ENCODE assay signal across 30 mouse cellular contexts in the genomic region with DNA sequence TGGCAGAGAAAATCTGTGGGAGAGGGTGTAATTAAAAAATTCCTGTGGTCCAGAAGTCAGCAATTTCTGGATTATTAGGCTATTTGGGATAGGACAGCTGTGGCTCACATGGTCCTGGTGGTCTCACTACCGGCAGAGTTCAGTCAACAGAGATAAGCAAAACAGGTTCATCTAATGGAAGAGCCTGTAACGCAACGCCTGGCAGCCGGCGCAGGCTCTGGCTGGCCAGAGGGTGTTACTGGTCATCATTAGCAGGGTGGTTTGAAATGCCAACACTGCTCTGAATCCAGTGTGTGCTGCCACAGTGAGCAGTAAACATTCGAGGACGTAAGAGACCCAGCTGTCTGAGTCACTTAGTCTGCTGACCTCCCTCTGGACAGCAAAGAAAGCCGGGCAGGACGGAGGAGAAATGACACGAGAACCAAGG. TPM values are rescaled to one million over a fixed set of nuclear protein-coding genes. Genes with fewer than 3 reads are reported as not detected.
A peak's percentile ranks its signal among the peaks of the same experiment; 100 is the strongest.
DNase-seq lines count a peak whose midpoint lies in the region; ATAC-seq lines count a peak whose summit lies in the region.
"Had no signal": no experiment of that assay in that cellular context is flagged by ENCODE, and none has a peak within 500 bp of the region (broad histone marks: within the 10 kb centered on the region; RNA-seq: fewer than 3 reads in every experiment).

No protein-coding gene starts in this region.

- 80% methylated on average over 10 of the region's 10 CpGs for WGBS in embryonic facial prominence, embryonic 14.5 days
- WGBS in embryonic facial prominence, embryonic 10.5 days, result 79% methylated on average over 10 of the region's 10 CpGs
- 86% methylated on average over 10 of the region's 10 CpGs for WGBS in midbrain, embryonic 13.5 days

- no peaks in the 10 kb centered on the region for H3K9me3 ChIP-seq in embryonic facial prominence, embryonic 14.5 days (ENCODE audit: control insufficient read depth, low read length)
- no peaks in the 10 kb centered on the region for H3K9me3 ChIP-seq in embryonic facial prominence, embryonic 10.5 days
- no peaks in the 10 kb centered on the region for H3K9me3 ChIP-seq in midbrain, embryonic 13.5 days
- H3K9me3 ChIP-seq: forebrain, embryonic 10.5 days; hindbrain, embryonic 13.5 days; midbrain, embryonic 10.5 days; neural tube, embryonic 15.5 days; stomach, embryonic 15.5 days had no signal

- peaks cover 22% of the 10 kb centered on the region for H3K36me3 ChIP-seq in embryonic facial prominence, embryonic 14.5 days (ENCODE audit: control insufficient read depth, insufficient read depth, low read length)
- peaks cover 66% of the 10 kb centered on the region for H3K36me3 ChIP-seq in embryonic facial prominence, embryonic 10.5 days (replicated peaks)
- peaks cover 37% of the 10 kb centered on the region for H3K36me3 ChIP-seq in midbrain, embryonic 13.5 days

- H3K27me3 ChIP-seq in embryonic facial prominence, embryonic 14.5 days (replicated peaks; ENCODE audit: control insufficient read depth, insufficient read depth, low read length), result no peaks in the 10 kb centered on the region
- no peaks in the 10 kb centered on the region for H3K27me3 ChIP-seq in embryonic facial prominence, embryonic 10.5 days (replicated peaks; ENCODE audit: low read depth, poor library complexity, severe bottlenecking)
- H3K27me3 ChIP-seq in midbrain, embryonic 13.5 days, result no peaks in the 10 kb centered on the region
- H3K27me3 ChIP-seq: hindbrain, embryonic 13.5 days; neural tube, embryonic 15.5 days; stomach, embryonic 15.5 days had no signal

- H3K27ac ChIP-seq in embryonic facial prominence, embryonic 14.5 days (replicated peaks; ENCODE audit: low read depth, low read length), result no peak overlapping the region
- no peak overlapping the region for H3K27ac ChIP-seq in embryonic facial prominence, embryonic 10.5 days (replicated peaks)
- H3K27ac ChIP-seq in midbrain, embryonic 13.5 days, result no peak overlapping the region
- H3K27ac ChIP-seq: forebrain, embryonic 10.5 days; hindbrain, embryonic 13.5 days; layer of hippocampus, adult 2 months; midbrain, embryonic 10.5 days; neural tube, embryonic 15.5 days; stomach, embryonic 15.5 days had no signal

- H3K4me2 ChIP-seq in embryonic facial prominence, embryonic 14.5 days (ENCODE audit: low read depth, low read length), result no peak overlapping the region
- H3K4me2 ChIP-seq in midbrain, embryonic 13.5 days (replicated peaks), result no peak overlapping the region
- H3K4me2 ChIP-seq: hindbrain, embryonic 13.5 days; neural tube, embryonic 15.5 days; stomach, embryonic 15.5 days had no signal

- no peak overlapping the region for H3K4me3 ChIP-seq in embryonic facial prominence, embryonic 14.5 days (ENCODE audit: low read depth, low read length)
- no peak overlapping the region for H3K4me3 ChIP-seq in embryonic facial prominence, embryonic 10.5 days
- H3K4me3 ChIP-seq in midbrain, embryonic 13.5 days (replicated peaks), result no peak overlapping the region
- H3K4me3 ChIP-seq: forebrain, embryonic 10.5 days; hindbrain, embryonic 13.5 days; layer of hippocampus, adult 2 months; midbrain, embryonic 10.5 days; neural tube, embryonic 15.5 days; stomach, embryonic 15.5 days had no signal

- intact Hi-C loops in gastrocnemius, postnatal 14 days (cut with DNase I; ENCODE audit: low total_unique reads), result no loop called here

- DNase-seq in embryonic facial prominence, embryonic 14.5 days (ENCODE audit: low spot score), result peak; percentile 3
- DNase-seq in embryonic facial prominence, embryonic 10.5 days (ENCODE audit: low spot score), result no peak
- DNase-seq in retina, postnatal 1 day, result peak; percentile 54
- no peak for DNase-seq in retina, embryonic 14.5 days (ENCODE audit: low spot score)
- peak; percentile 22 for DNase-seq in gastrocnemius, postnatal 14 days
- DNase-seq: B cell, adult 2 months; cerebellum, adult 9-10 months; kidney, adult 18-20 months; kidney, postnatal 25 days; thymus, postnatal 25 days had no signal

- ATAC-seq in embryonic facial prominence, embryonic 14.5 days (ENCODE audit: low read depth), result no peak
- ATAC-seq in inflammation-experienced regulatory T-cells, adult 6 months, result no peak
- ATAC-seq in midbrain, embryonic 13.5 days, result no peak
- ATAC-seq: forebrain, embryonic 16.5 days had no signal

- no peaks in the 10 kb centered on the region for H3K4me1 ChIP-seq in embryonic facial prominence, embryonic 14.5 days (ENCODE audit: control insufficient read depth, insufficient read depth, low read length)
- no peaks in the 10 kb centered on the region for H3K4me1 ChIP-seq in embryonic facial prominence, embryonic 10.5 days
- no peaks in the 10 kb centered on the region for H3K4me1 ChIP-seq in midbrain, embryonic 13.5 days (replicated peaks)
- H3K4me1 ChIP-seq: forebrain, embryonic 10.5 days; hindbrain, embryonic 13.5 days; midbrain, embryonic 10.5 days; neural tube, embryonic 15.5 days; stomach, embryonic 15.5 days had no signal

- no peak overlapping the region for H3K9ac ChIP-seq in embryonic facial prominence, embryonic 14.5 days (ENCODE audit: low read depth, low read length)
- H3K9ac ChIP-seq in midbrain, embryonic 13.5 days (replicated peaks), result no peak overlapping the region
- H3K9ac ChIP-seq: hindbrain, embryonic 13.5 days; neural tube, embryonic 15.5 days; stomach, embryonic 15.5 days had no signal

RNA-seq across cellular contexts. Expression of a gene that starts 44.8 kb away (rescaled TPM):
- 58.3 and 65.9 TPM in 2 replicates for polyA plus RNA-seq in embryonic facial prominence, embryonic 14.5 days (2014; fragmentation: Nextera tagmentation; extraction: Ambion mirVana)
- polyA plus RNA-seq in embryonic facial prominence, embryonic 10.5 days (2016; fragmentation: Nextera tagmentation; extraction: Ambion mirVana), result 74.2 and 82.8 TPM in 2 replicates
- total RNA-seq in gastrocnemius, postnatal 14 days (2021), result 100 to 1,000 TPM; 106 to 129 TPM
- polyA plus RNA-seq in inflammation-experienced regulatory T-cells, adult 6 months (2017; shearing (Covaris generic)), result 10 to 100 TPM; 34.5 to 47.4 (median 36.3) TPM
- 55.7 and 64.9 TPM in 2 replicates for polyA plus RNA-seq in midbrain, embryonic 13.5 days (2015; fragmentation: Nextera tagmentation; extraction: Ambion mirVana)

RNA-seq across cellular contexts. Expression of a gene that starts 50.6 kb away (rescaled TPM):
- polyA plus RNA-seq in embryonic facial prominence, embryonic 14.5 days (2014; fragmentation: Nextera tagmentation; extraction: Ambion mirVana), result 0.74 and 1.1 TPM in 2 replicates
- 0.29 and 0.41 TPM in 2 replicates for polyA plus RNA-seq in embryonic facial prominence, embryonic 10.5 days (2016; fragmentation: Nextera tagmentation; extraction: Ambion mirVana)
- not detected for total RNA-seq in gastrocnemius, postnatal 14 days (2021)
- polyA plus RNA-seq in inflammation-experienced regulatory T-cells, adult 6 months (2017; shearing (Covaris generic)), result not detected
- 0.58 and 0.66 TPM in 2 replicates for polyA plus RNA-seq in midbrain, embryonic 13.5 days (2015; fragmentation: Nextera tagmentation; extraction: Ambion mirVana)
- total RNA-seq: common myeloid progenitor, adult 5-6 weeks; heart, adult 8-10 months; heart, postnatal 25 days; layer of hippocampus, adult 2 months; layer of hippocampus, postnatal 25 days; liver, adult 2 months; midbrain, postnatal 0 days had no signal
- polyA plus RNA-seq: liver, adult 2 months; midbrain, postnatal 0 days had no signal

RNA-seq across cellular contexts. Expression of a gene that starts 55.2 kb away (rescaled TPM):
- not detected in 2 replicates for polyA plus RNA-seq in embryonic facial prominence, embryonic 14.5 days (2014; fragmentation: Nextera tagmentation; extraction: Ambion mirVana)
- polyA plus RNA-seq in embryonic facial prominence, embryonic 10.5 days (2016; fragmentation: Nextera tagmentation; extraction: Ambion mirVana), result 0.12 TPM in 1 of 2 replicates, not detected in the other
- not detected for total RNA-seq in gastrocnemius, postnatal 14 days (2021)
- not detected for polyA plus RNA-seq in inflammation-experienced regulatory T-cells, adult 6 months (2017; shearing (Covaris generic))
- polyA plus RNA-seq in midbrain, embryonic 13.5 days (2015; fragmentation: Nextera tagmentation; extraction: Ambion mirVana), result not detected in 2 replicates
- total RNA-seq: common myeloid progenitor, adult 5-6 weeks; heart, adult 8-10 months; heart, postnatal 25 days; layer of hippocampus, adult 2 months; layer of hippocampus, postnatal 25 days; liver, adult 2 months; MEL; midbrain, postnatal 0 days had no signal
- polyA plus RNA-seq: brain, embryonic 14.5 days; forebrain, embryonic 10.5 days; forebrain, embryonic 16.5 days; heart, embryonic 14.5 days; liver, adult 2 months; liver, embryonic 16.5 days; lung, embryonic 16.5 days; midbrain, postnatal 0 days; neural tube, embryonic 15.5 days; stomach, embryonic 15.5 days had no signal

RNA-seq across cellular contexts. Expression of a gene that starts 58.6 kb away (rescaled TPM):
- polyA plus RNA-seq in embryonic facial prominence, embryonic 14.5 days (2014; fragmentation: Nextera tagmentation; extraction: Ambion mirVana), result 151 and 162 TPM in 2 replicates
- polyA plus RNA-seq in embryonic facial prominence, embryonic 10.5 days (2016; fragmentation: Nextera tagmentation; extraction: Ambion mirVana), result 247 and 259 TPM in 2 replicates
- 10 to 100 TPM; 48.0 to 48.3 TPM for total RNA-seq in gastrocnemius, postnatal 14 days (2021)
- polyA plus RNA-seq in inflammation-experienced regulatory T-cells, adult 6 months (2017; shearing (Covaris generic)), result 10 to 100 TPM; 65.0 to 78.8 (median 71.9) TPM
- polyA plus RNA-seq in midbrain, embryonic 13.5 days (2015; fragmentation: Nextera tagmentation; extraction: Ambion mirVana), result 157 and 161 TPM in 2 replicates

RNA-seq across cellular contexts. Expression of a gene that starts 59.9 kb away (rescaled TPM):
- polyA plus RNA-seq in embryonic facial prominence, embryonic 14.5 days (2014; fragmentation: Nextera tagmentation; extraction: Ambion mirVana), result 3.3 and 3.8 TPM in 2 replicates
- 0.52 and 0.91 TPM in 2 replicates for polyA plus RNA-seq in embryonic facial prominence, embryonic 10.5 days (2016; fragmentation: Nextera tagmentation; extraction: Ambion mirVana)
- total RNA-seq in gastrocnemius, postnatal 14 days (2021), result not detected
- not detected for polyA plus RNA-seq in inflammation-experienced regulatory T-cells, adult 6 months (2017; shearing (Covaris generic))
- polyA plus RNA-seq in midbrain, embryonic 13.5 days (2015; fragmentation: Nextera tagmentation; extraction: Ambion mirVana), result 0.71 and 1.1 TPM in 2 replicates
- total RNA-seq: common myeloid progenitor, adult 5-6 weeks; heart, adult 8-10 months; heart, postnatal 25 days; liver, adult 2 months; MEL had no signal
- polyA plus RNA-seq: liver, adult 2 months; liver, embryonic 16.5 days had no signal

Comparison
In these comparisons a context has a peak if more than half of its experiments do, and no peak if none do; other contexts are left out.
1. DNase-seq: peak in embryonic facial prominence, embryonic 14.5 days (single experiment), retina, postnatal 1 day (single experiment) and gastrocnemius, postnatal 14 days (single experiment); none in embryonic facial prominence, embryonic 10.5 days (single experiment) and retina, embryonic 14.5 days (single experiment).